ENCODE assay signal across 8 mouse cellular contexts in the genomic region with DNA sequence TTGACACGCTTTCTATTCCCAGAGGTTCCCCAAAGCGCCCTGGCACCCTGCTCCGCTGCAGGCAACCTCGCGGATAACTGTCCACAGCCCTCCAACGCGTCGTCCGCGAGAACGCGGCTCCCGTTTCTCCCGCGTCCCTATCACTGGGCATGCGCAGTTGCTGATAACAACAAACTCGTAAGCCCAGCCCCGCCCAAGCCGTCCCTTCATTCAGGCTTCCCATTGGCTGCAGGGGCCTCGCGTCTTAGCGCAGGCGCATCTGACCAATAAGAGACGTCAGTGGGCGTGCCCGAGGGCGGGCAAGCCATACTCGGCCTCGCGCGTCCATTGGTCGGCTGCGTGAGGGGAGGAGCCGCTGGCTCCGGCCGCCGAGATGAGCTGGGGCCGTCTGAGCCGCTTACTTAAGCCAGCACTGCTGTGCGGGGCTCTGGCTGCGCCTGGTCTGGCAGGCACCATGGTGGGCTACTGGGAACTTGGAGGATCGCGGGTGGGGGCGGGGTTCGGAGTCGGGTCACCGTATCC. TPM values are rescaled to one million over a fixed set of nuclear protein-coding genes. Genes with fewer than 3 reads are reported as not detected.
A peak's percentile ranks its signal among the peaks of the same experiment; 100 is the strongest.
DNase-seq lines count a peak whose midpoint lies in the region; ATAC-seq and TF ChIP-seq lines count a peak whose summit lies in the region.

No protein-coding gene starts in this region.

- peak overlapping the region; percentile 96 for H3K27ac ChIP-seq in forebrain, embryonic 12.5 days
- H3K27ac ChIP-seq in liver, postnatal 0 days (ENCODE audit: low read depth): peak overlapping the region; percentile 99
- peak overlapping the region; percentile 98 for H3K27ac ChIP-seq in neural tube, embryonic 14.5 days (ENCODE audit: low read depth, low read length)

- peak overlapping the region; percentile 84 for H3K4me2 ChIP-seq in forebrain, embryonic 12.5 days
- peak overlapping the region; percentile 95 for H3K4me2 ChIP-seq in liver, postnatal 0 days (ENCODE audit: low read depth, low read length)
- peak overlapping the region; percentile 79 for H3K4me2 ChIP-seq in neural tube, embryonic 14.5 days (ENCODE audit: low read depth, low read length)

- TF ChIP-seq EP300 in liver, postnatal 0 days (IDR thresholded peaks at IDR 0.05; ENCODE audit: low read depth): 0 out of 2 replicates have a peak, but pooled peaks have one; percentile 7

- under 1% methylated on average over 47 of the region's 47 CpGs for WGBS in forebrain, embryonic 12.5 days
- WGBS in large intestine, adult 2 months: under 1% methylated on average over 47 of the region's 47 CpGs
- WGBS in liver, postnatal 0 days (ENCODE audit: insufficient replicate concordance): under 1% methylated on average over 46 of the region's 47 CpGs
- under 1% methylated on average over 47 of the region's 47 CpGs for WGBS in neural tube, embryonic 14.5 days

- no peaks in the 10 kb centered on the region for H3K27me3 ChIP-seq in E14TG2a.4 (ENCODE audit: insufficient read depth, low read length)
- H3K27me3 ChIP-seq in forebrain, embryonic 12.5 days: no peaks in the 10 kb centered on the region
- no peaks in the 10 kb centered on the region for H3K27me3 ChIP-seq in liver, postnatal 0 days (ENCODE audit: insufficient read depth, low read length)
- no peaks in the 10 kb centered on the region; the same call in 1 of the 2 replicates for H3K27me3 ChIP-seq in neural tube, embryonic 14.5 days (ENCODE audit: control insufficient read depth, insufficient read depth, low read length)

- H3K9me3 ChIP-seq in E14TG2a.4 (ENCODE audit: low read length): no peaks in the 10 kb centered on the region
- H3K9me3 ChIP-seq in forebrain, embryonic 12.5 days: no peaks in the 10 kb centered on the region
- no peaks in the 10 kb centered on the region for H3K9me3 ChIP-seq in liver, postnatal 0 days (ENCODE audit: low read length)
- H3K9me3 ChIP-seq in neural tube, embryonic 14.5 days (ENCODE audit: control insufficient read depth, low read length): no peaks in the 10 kb centered on the region

- H3K9ac ChIP-seq in forebrain, embryonic 12.5 days: peak overlapping the region; percentile 90
- peak overlapping the region; percentile 96 for H3K9ac ChIP-seq in liver, postnatal 0 days (replicated peaks)
- peak overlapping the region; percentile 91 for H3K9ac ChIP-seq in neural tube, embryonic 14.5 days (replicated peaks; ENCODE audit: low read depth, low read length)

- peak; percentile 97 for ATAC-seq in forebrain, embryonic 12.5 days (ENCODE audit: low FRiP score)
- peak; percentile 91 for ATAC-seq in liver, postnatal 0 days
- ATAC-seq in neural tube, embryonic 14.5 days (ENCODE audit: low read depth): peak; percentile 98

- DNase-seq in c-Kit-positive CD71-positive TER-119-positive erythroid progenitor cells, embryonic 14.5 days (ENCODE audit: low spot score): peak; percentile 100
- peak; percentile 100 for DNase-seq in heart, postnatal 10 days
- DNase-seq in large intestine, adult 2 months (ENCODE audit: low read depth, low spot score): peak; percentile 93
- peak; percentile 100 for DNase-seq in liver, postnatal 0 days
- DNase-seq in testis, postnatal 10 days (ENCODE audit: low spot score): peak; percentile 100

- H3K4me1 ChIP-seq in E14TG2a.4 (replicated peaks; ENCODE audit: low read depth, low read length): peaks cover 81% of the 10 kb centered on the region
- peaks cover 45% of the 10 kb centered on the region for H3K4me1 ChIP-seq in forebrain, embryonic 12.5 days
- peaks cover 51% of the 10 kb centered on the region for H3K4me1 ChIP-seq in liver, postnatal 0 days (ENCODE audit: insufficient read depth)
- H3K4me1 ChIP-seq in neural tube, embryonic 14.5 days (ENCODE audit: control insufficient read depth, insufficient read depth, low read length): peaks cover 11% of the 10 kb centered on the region; the same call in 1 of the 2 replicates

- intact Hi-C loops in heart, postnatal 10 days (cut with DNase I): loop anchor here (5.0 kb wide), 1 partner anchor 66 kb away; a partner anchor contains a TSS

- TF ChIP-seq CTCF in E14TG2a.4 (conservative IDR thresholded peaks at IDR 0.05; ENCODE audit: low read length): no peak
- TF ChIP-seq CTCF in liver, postnatal 0 days (IDR thresholded peaks at IDR 0.05; ENCODE audit: low read depth): no peak

- peak overlapping the region; percentile 93 for H3K4me3 ChIP-seq in E14TG2a.4 (replicated peaks; ENCODE audit: low read length)
- H3K4me3 ChIP-seq in forebrain, embryonic 12.5 days (replicated peaks): peak overlapping the region; percentile 89
- H3K4me3 ChIP-seq in liver, postnatal 0 days (ENCODE audit: low read depth, low read length): peak overlapping the region; percentile 89
- peak overlapping the region; percentile 83 for H3K4me3 ChIP-seq in neural tube, embryonic 14.5 days (ENCODE audit: low read depth, low read length)

- H3K36me3 ChIP-seq in E14TG2a.4 (ENCODE audit: insufficient read depth, low read length): peaks cover 51% of the 10 kb centered on the region
- H3K36me3 ChIP-seq in forebrain, embryonic 12.5 days (replicated peaks): peaks cover 21% of the 10 kb centered on the region
- peaks cover 28% of the 10 kb centered on the region for H3K36me3 ChIP-seq in liver, postnatal 0 days (replicated peaks; ENCODE audit: insufficient read depth, low read length)
- peaks cover 26% of the 10 kb centered on the region; the same call in 1 of the 2 replicates for H3K36me3 ChIP-seq in neural tube, embryonic 14.5 days (ENCODE audit: control insufficient read depth, insufficient read depth, low read length)

RNA-seq across cellular contexts. Expression of a gene that starts 6.4 kb away (rescaled TPM):
- polyA plus RNA-seq in forebrain, embryonic 12.5 days (2016; fragmentation: Nextera tagmentation; extraction: Ambion mirVana): 434 and 458 TPM in 2 replicates
- total RNA-seq in heart, postnatal 10 days (2021): 100 to 1,000 TPM; 551 to 562 TPM
- 282 and 473 TPM in 2 replicates for polyA plus RNA-seq in large intestine, adult 2 months (2012; rRNA removed)
- polyA plus RNA-seq in liver, postnatal 0 days (2015; fragmentation: Nextera tagmentation; extraction: Ambion mirVana): 537 and 560 TPM in 2 replicates
- 512 and 546 TPM in 2 replicates for polyA plus RNA-seq in neural tube, embryonic 14.5 days (2014; fragmentation: Nextera tagmentation; extraction: Ambion mirVana)

RNA-seq across cellular contexts. Expression of a gene that starts 13.7 kb away (rescaled TPM):
- polyA plus RNA-seq in forebrain, embryonic 12.5 days (2016; fragmentation: Nextera tagmentation; extraction: Ambion mirVana): 183 and 184 TPM in 2 replicates
- 10 to 100 TPM; 79.0 to 79.1 TPM for total RNA-seq in heart, postnatal 10 days (2021)
- 146 and 172 TPM in 2 replicates for polyA plus RNA-seq in large intestine, adult 2 months (2012; rRNA removed)
- polyA plus RNA-seq in liver, postnatal 0 days (2015; fragmentation: Nextera tagmentation; extraction: Ambion mirVana): 57.0 and 58.3 TPM in 2 replicates
- 138 and 145 TPM in 2 replicates for polyA plus RNA-seq in neural tube, embryonic 14.5 days (2014; fragmentation: Nextera tagmentation; extraction: Ambion mirVana)

RNA-seq across cellular contexts. Expression of a gene that starts 36.9 kb away (rescaled TPM):
- 3.4 and 3.6 TPM in 2 replicates for polyA plus RNA-seq in forebrain, embryonic 12.5 days (2016; fragmentation: Nextera tagmentation; extraction: Ambion mirVana)
- 1 to 10 TPM; 5.0 to 6.1 TPM for total RNA-seq in heart, postnatal 10 days (2021)
- 33.5 and 42.4 TPM in 2 replicates for polyA plus RNA-seq in large intestine, adult 2 months (2012; rRNA removed)
- polyA plus RNA-seq in liver, postnatal 0 days (2015; fragmentation: Nextera tagmentation; extraction: Ambion mirVana): 12.1 and 14.2 TPM in 2 replicates
- polyA plus RNA-seq in neural tube, embryonic 14.5 days (2014; fragmentation: Nextera tagmentation; extraction: Ambion mirVana): 0.83 and 1.8 TPM in 2 replicates

RNA-seq across cellular contexts. Expression of a gene that starts 52.1 kb away (rescaled TPM):
- polyA plus RNA-seq in forebrain, embryonic 12.5 days (2016; fragmentation: Nextera tagmentation; extraction: Ambion mirVana): 14.8 and 16.4 TPM in 2 replicates
- total RNA-seq in heart, postnatal 10 days (2021): 10 to 100 TPM; 15.1 to 17.6 TPM
- 67.2 and 91.7 TPM in 2 replicates for polyA plus RNA-seq in large intestine, adult 2 months (2012; rRNA removed)
- 7.4 and 8.7 TPM in 2 replicates for polyA plus RNA-seq in liver, postnatal 0 days (2015; fragmentation: Nextera tagmentation; extraction: Ambion mirVana)
- polyA plus RNA-seq in neural tube, embryonic 14.5 days (2014; fragmentation: Nextera tagmentation; extraction: Ambion mirVana): 12.9 and 13.3 TPM in 2 replicates

RNA-seq across cellular contexts. Expression of a gene that starts 57.0 kb away (rescaled TPM):
- 5.8 and 5.9 TPM in 2 replicates for polyA plus RNA-seq in forebrain, embryonic 12.5 days (2016; fragmentation: Nextera tagmentation; extraction: Ambion mirVana)
- 1 to 10 TPM; 7.8 to 8.2 TPM for total RNA-seq in heart, postnatal 10 days (2021)
- 17.3 and 24.5 TPM in 2 replicates for polyA plus RNA-seq in large intestine, adult 2 months (2012; rRNA removed)
- 2.5 and 3.1 TPM in 2 replicates for polyA plus RNA-seq in liver, postnatal 0 days (2015; fragmentation: Nextera tagmentation; extraction: Ambion mirVana)
- 4.3 and 6.7 TPM in 2 replicates for polyA plus RNA-seq in neural tube, embryonic 14.5 days (2014; fragmentation: Nextera tagmentation; extraction: Ambion mirVana)

Comparison
In these comparisons a context has a peak if more than half of its experiments do, and no peak if none do; other contexts are left out.
1. Peak in every context shown above with its lines: DNase-seq, ATAC-seq, H3K4me3 ChIP-seq and H3K27ac ChIP-seq.